Mouse (Mus musculus) embryo, embryonic 11 days (tissue): Measurements from ENCODE around the gene Olfr1015.

Source experiments
- DNase-seq: peaks from one replicate; pipeline ENCODE4 v3.0.0-alpha.2; 2015

Gene Olfr1015

DNA sequence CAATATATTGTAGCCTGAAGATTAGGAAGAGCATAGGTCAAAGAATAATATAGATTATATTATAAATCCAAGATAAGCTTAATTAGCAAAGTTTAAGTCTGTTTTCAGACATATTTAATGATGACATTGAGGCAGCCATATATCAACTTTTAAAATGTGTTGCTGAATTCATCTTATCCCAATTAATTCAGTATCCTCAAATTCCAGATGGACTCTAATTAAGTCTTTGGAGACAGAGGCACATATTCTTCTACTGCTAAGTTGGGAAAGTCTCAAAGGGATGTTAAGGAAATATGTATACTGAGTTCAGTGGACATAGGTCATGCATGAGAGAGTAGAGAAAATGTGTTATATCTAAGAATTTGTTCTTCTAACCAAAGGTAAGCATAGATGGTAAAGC lies at the start of gene Olfr1015:
TSS of gene Olfr1015 (plus strand) at position 301 of the 400 bp plus-strand sequence.
- DNase-seq = no peak

DNA sequence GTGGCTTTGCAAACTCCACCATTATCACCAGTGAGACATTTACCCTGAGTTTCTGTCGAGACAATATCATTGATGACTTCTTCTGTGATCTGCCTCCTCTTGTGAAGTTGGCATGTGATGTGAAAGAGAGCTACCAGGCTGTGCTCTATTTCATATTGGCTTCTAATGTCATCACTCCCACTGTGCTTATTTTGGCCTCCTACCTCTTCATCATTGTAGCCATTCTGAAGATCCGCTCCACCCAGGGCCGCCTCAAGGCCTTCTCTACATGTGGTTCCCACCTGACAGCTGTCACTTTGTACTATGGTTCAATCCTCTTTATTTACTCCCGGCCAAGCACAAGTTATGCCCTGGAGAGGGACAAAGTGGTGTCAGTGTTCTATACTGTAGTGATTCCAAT lies 28.0 kb upstream of the Olfr1015 start:
- DNase-seq = no peak

DNA sequence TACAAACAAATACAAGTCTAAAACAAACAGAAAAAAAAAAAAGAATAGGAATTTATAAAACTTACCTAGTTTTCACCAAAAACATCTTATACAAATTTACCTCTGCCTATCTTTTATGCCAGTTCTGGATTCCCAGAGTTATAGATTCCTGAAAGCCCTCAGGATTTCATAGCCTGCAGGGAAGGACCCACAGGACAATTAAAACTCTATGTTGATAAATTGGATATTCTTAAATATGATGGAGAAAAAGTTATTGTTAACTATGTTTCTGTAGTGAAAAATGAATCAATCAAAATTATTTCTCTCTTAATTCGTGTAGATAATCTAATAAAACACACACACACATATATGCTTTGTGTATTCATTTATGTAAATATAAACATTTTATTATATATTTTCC lies 19.2 kb upstream of the Olfr1015 start, which contains the start of gene Olfr1012:
TSS of gene Olfr1012 (minus strand) at position 101 of the 400 bp plus-strand sequence.
- DNase-seq = no peak

DNA sequence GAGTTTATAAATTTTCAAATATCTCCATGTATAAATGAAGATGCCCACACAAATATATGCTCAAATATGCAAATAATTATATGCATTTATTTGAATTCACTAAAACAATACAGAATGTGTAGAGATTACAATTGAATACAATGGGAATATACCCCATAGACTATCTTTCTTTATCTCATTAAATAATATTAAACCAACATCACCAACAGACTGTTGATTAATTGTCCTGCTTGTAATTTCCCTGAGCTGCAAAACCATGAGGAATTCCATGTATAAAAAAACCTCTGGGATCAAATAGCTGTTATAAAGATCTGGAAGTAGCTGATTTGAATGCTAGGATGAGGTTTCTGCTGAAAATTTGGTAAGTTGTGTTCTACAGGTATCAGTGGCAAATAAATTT lies 15.0 kb upstream of the Olfr1015 start, which contains the start of gene Olfr1013:
TSS of gene Olfr1013 (plus strand) at position 301 of the 400 bp plus-strand sequence.
- no peak for DNase-seq

DNA sequence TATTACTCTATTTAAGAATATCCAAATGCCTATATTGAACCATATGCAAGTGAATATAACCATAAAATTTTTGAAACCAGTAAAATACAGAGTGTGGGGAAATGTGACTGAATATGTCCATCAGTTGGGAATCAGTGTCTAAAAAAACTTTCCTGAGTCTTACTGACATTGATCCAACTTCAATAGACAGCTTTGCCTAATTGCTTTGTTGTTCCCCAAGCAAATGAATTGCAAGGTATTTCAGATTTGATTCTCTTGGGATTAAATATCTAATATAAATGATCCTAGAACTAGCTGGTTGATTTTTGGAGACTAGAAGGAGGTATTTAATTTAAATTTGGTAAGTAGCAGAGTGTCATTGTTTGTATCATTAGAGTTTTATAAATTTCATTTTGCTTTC lies 9.4 kb upstream of the Olfr1015 start, which contains the start of gene Olfr1014:
TSS of gene Olfr1014 (plus strand) at position 301 of the 400 bp plus-strand sequence.
- no peak for DNase-seq

DNA sequence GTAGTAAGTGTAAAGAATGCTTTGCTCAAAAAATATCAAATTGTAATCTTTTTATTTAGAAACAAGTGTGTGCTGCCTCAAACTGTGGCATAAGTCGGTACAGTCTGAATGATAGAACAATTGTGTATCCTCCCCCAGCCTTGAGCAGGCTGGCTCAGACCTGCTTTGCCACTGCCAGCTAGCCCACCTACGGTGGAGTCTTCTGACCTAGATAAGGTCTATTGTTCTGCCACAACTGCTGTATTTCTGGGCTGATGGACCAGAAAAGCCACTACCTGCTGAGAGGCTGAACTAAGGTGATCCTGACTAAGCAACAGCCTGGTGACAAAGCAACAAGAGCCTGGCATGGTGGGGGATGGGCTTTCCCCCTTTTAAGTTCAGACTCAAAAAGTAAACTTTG lies 10.5 kb downstream of the Olfr1015 start:
- no peak for DNase-seq

DNA sequence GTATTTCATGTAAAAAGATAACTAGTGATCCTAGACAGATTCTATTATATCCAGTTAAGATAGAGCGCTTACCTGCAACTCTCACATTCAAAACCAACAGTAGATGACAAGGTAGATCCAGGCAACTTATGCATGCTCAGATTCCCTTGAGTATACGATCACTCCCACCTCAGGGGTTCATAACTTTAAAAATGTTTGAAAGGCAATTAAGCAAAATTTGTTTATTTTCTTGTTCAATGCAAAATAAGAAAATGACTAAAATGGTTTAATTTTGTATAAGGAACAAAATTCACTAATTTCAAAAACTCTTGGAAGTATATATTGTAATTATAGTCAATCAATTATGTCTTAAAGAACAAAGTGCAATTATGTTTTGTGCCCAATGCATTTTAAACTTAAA lies 20.6 kb downstream of the Olfr1015 start, which contains the start of gene Olfr1016:
TSS of gene Olfr1016 (minus strand) at position 101 of the 400 bp plus-strand sequence.
- no peak for DNase-seq

DNA sequence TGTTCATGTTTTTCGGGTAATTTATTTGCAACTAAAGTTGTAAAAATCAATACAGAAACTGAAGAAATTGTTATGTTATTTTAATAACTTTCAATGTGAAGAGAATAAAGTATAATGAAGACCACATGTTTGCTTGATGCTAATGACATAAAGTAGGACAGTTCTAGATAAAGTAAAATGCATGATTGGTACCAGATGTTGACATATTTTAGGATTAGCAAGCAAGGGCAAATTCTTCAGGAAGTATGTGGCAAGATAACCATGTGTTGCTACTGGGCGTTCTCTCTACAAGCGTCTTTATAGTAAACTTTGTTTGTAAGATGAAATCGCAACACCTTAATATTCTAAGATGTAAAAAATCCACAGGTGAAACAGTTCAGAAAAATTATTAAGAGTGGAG lies 22.7 kb downstream of the Olfr1015 start:
- DNase-seq = peak; percentile 29

DNA sequence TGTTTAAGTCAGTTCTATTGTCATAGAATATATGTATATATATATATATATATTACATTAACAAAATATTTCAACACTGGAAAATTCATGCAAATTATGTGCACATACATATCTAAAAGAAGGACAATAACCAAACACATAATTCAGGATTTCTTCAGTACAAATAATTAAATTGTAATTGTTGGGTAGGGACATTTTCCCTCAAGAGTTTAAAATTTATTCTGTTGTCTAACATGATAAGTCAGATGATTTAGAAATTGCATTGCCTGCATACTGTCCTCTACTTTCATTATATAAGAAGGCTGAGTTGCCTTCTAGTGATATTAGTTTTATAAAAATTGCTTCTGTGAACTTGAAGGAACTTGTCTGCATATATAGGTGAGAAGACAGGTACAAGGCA lies 36.4 kb downstream of the Olfr1015 start, which contains the start of gene Olfr1018:
TSS of gene Olfr1018 (plus strand) at position 301 of the 400 bp plus-strand sequence.
- DNase-seq = no peak
